Mouse (Mus musculus): Measurements from ENCODE around the gene Mcrs1.
"Not testable (repeated sequence)": the region's sequence is repeated elsewhere in the genome, so short reads cannot be mapped to it uniquely, and the experiment has no call there.

Gene Mcrs1

DNA sequence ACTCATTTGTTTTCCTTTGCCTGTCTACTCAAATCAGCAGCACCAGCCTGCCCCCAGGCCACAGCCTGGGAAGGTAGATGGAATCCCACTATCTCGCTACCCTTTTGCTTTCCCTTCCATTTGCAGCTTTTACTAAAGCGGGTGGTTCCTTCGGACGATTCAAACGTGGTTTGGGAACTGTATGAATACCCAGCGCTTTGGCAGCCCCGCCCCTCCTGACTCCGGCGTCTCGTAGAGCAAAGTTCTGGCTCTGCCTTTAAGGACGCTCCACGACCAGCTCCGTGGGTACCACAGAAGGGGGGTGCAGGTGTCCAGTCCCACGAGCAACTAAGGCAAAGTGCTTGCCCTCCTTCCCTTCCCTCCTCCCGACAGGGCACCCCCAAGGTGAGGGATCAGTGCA, 650 bp downstream of the Mcrs1 start:
- not testable (repeated sequence) for DNase-seq (ENCODE audit: extremely low spot score)

DNA sequence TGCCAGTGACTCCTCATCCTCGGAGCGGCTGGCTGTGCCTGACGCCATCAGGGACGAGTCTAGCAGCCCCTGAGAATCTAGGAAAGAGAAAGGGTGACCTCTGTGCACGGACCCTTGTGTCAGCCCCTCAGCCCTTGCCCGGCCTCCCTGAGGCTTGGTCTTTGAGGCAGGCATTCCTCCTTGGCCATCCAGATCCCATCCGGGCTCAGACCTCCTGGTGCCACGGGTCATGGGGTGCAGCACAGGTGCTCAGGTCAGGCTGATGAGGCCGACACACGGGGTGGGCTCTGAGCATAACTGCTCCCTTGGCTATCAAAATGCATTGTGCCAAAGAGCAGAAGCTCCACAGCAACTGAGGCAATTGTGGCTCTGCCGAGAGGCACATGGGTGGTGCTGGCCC, 1.8 kb downstream of the Mcrs1 start:
- no peak for DNase-seq (ENCODE audit: extremely low spot score)

GRCm38 (mm10) chr15:99248972-99249371, 2.8 kb downstream of the Mcrs1 start:
- no peak for DNase-seq (ENCODE audit: extremely low spot score)

GRCm38 (mm10) chr15:99246736-99247135, 5.0 kb downstream of the Mcrs1 start:
- not testable (repeated sequence) for DNase-seq (ENCODE audit: extremely low spot score)

GRCm38 (mm10) chr15:99242045-99242444, 9.7 kb downstream of the Mcrs1 start:
- no peak for DNase-seq (ENCODE audit: extremely low spot score)

DNA sequence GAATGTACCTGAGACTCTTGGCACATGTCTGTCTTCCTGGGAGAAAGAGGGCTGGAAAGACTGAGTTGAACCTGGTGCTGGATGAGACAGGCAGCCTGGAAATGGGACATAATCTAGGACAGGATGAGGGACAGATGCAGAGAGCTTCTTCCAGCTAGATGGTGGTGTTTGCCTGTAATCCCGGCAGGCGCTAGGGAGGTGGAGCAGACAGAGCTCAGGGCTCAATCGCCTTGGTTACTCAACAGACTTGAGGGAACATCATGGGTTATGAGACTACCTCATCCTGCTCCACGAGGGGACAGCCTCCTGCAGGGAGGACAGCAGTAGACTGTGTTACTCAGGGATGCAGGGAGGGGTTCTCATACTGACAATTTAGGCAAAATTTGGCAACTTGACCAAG, 10.5 kb downstream of the Mcrs1 start:
- DNase-seq (ENCODE audit: extremely low spot score): no peak

DNA sequence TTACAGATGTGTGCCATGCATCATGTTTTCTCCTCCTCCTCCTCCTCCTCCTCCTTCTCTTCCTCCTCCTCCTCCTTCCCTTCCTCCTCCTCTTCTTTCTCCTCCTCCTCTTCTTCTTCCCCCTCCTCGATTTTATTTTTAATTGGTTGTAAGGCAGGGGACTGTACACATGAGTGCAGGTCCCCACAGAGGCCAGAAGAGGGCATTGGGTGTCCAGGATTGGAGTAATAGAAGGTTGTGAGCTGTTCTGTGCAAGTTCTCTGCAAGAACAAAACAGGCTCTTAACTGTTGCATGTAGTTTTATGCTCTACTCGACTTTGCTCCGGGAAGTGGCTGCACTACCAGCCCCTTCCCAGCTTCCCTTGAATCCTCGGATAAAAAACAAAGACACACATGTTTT, 11.6 kb downstream of the Mcrs1 start:
- no peak for DNase-seq (ENCODE audit: extremely low spot score)

- DNase-seq (ENCODE audit: extremely low spot score): no peak
These were observed 13.8 kb downstream of the Mcrs1 start for GRCm38 (mm10) chr15:99238006-99238405.

- no peak for DNase-seq (ENCODE audit: extremely low spot score)
These were observed 17.3 kb downstream of the Mcrs1 start for GRCm38 (mm10) chr15:99234326-99235010.

- no peak for DNase-seq (ENCODE audit: extremely low spot score)
These were observed 18.0 kb downstream of the Mcrs1 start for GRCm38 (mm10) chr15:99233719-99234118.

GRCm38 (mm10) chr15:99231998-99232397, 19.8 kb downstream of the Mcrs1 start:
- no peak for DNase-seq (ENCODE audit: extremely low spot score)

DNA sequence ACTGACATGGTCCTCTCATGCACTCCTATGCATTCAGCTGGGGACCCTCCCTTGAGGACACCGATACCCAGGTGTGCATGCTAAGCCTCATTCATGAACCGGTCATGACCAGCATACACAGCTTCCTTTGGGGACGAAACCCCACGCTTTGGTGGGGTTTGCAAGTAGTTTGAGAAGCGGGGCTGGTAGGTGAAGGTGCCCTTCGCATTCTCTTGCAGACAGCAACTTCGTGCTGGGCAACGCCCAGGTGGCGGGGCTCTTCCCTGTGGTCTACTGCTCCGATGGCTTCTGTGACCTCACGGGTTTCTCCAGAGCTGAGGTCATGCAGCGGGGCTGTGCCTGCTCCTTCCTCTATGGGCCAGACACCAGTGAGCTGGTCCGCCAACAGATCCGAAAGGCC, 25.7 kb downstream of the Mcrs1 start:
- DNase-seq (ENCODE audit: extremely low spot score): no peak

DNA sequence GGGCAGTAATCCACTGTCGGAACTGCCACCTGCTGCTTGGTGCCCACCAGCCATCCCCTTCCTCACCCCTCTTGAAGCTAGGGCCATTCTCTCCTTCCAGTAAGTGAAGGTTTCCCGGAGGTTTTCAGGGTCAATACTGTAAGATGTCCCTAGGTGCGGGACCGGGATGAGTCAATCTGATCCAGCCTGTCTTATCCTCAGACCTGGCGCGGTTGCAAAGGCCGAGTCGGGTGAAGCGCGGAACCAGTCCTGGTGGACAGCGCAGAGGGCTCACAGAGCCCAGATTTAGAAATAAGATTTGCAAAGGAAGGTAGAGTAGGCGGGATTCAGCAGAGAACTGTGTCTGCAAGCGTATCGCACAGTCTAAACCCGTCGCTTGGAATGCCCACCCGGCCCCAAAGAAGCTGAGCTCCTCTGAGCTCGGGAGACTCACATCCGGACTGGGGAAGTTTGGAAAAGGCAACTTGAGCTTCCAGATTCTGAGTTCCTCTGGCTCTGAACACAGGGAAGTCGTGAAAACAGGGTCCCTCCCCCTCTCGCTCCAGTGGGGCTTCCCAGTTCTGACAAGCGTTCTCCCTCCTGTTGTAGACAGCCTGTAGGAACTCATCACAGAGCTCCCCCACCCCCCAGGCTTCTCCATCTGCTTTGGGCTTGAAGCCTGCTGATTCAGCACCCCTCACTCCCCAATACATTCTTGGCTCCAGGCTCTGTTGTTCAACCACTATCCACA, 26.5 kb downstream of the Mcrs1 start:
- peak; percentile 27 for DNase-seq (ENCODE audit: extremely low spot score)

- DNase-seq (ENCODE audit: extremely low spot score): peak; percentile 59
These were observed 27.4 kb downstream of the Mcrs1 start, which contains the start of gene Kcnh3 for GRCm38 (mm10) chr15:99224208-99224911. TSS of gene Kcnh3 (plus strand) at chr15:99224861.

GRCm38 (mm10) chr15:99223585-99224207, 28.1 kb downstream of the Mcrs1 start:
- DNase-seq (ENCODE audit: extremely low spot score): peak; percentile 66

- DNase-seq (ENCODE audit: extremely low spot score): peak; percentile 24
These were observed 28.8 kb downstream of the Mcrs1 start for GRCm38 (mm10) chr15:99222794-99223584.

DNA sequence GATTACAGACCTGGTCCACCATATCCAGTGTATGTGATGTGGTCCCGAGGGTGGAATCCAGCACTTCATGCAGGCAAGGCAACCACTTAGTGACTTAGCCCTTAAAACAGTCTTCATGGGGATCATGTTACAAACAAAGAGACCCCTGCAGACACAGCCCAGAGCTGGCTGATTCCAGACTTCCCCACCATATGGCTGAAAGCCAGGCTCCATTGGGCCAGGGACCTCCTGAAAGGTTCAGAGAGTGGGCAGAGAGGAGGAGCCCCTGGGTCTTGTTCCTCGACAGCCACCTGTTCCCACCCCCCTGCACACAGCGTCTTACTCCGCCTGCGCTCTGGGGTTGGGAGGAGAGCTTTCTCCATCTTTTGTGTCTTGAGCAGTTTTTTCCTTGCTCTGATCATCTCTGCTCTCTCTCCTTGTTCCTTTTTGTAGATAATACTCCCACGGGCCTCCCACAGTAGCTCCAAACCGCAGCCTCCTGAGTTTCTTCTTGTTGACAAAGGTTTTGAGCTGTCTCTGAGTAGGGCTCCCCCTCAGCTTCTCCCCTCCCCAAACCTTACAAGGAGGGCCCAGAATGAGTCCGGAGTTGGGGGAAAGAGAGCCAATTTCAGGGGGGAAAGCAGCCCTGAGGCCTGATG, 30.3 kb downstream of the Mcrs1 start:
- DNase-seq (ENCODE audit: extremely low spot score): peak; percentile 52

GRCm38 (mm10) chr15:99217630-99218029, 34.1 kb downstream of the Mcrs1 start:
- DNase-seq (ENCODE audit: extremely low spot score): no peak

GRCm38 (mm10) chr15:99215741-99216463, 35.9 kb downstream of the Mcrs1 start:
- no peak for DNase-seq (ENCODE audit: extremely low spot score)

GRCm38 (mm10) chr15:99214941-99215340, 36.8 kb downstream of the Mcrs1 start:
- no peak for DNase-seq (ENCODE audit: extremely low spot score)

Data from embryo, embryonic 9.5 days (tissue).